Mouse (Mus musculus) gastrocnemius, adult 8-10 months (tissue): ENCODE data around the gene Sub1. TPM values are rescaled to one million over a fixed set of nuclear protein-coding genes. Genes with fewer than 3 reads are reported as not detected.

Experiments used
- DNase-seq, 2 experiments: peaks; one replicate each; pipeline ENCODE4 v3.0.0; 2022; ENCODE audit warnings: low spot score in 2 of 2
- total RNA-seq, 4 experiments: library from RNA; stranded (reverse); gene quantifications; 2 replicates each; pipeline ENCODE4 v1.2.4; 2022

Gene Sub1
- 100 to 1,000 TPM in 3 of 4 experiments, 10 to 100 TPM in 1; 61.6 to 136 (median 107) TPM for total RNA-seq

GRCm38 (mm10) chr15:11996883-11997282 lies at the start of gene Sub1:
Gene Sub1, minus strand, starts transcription at chr15:11996983.
- no peak for DNase-seq

- peak; percentile 5 to 12 for DNase-seq
Measured at GRCm38 (mm10) chr15:12040407-12040710, 43.6 kb upstream of the Sub1 start.

GRCm38 (mm10) chr15:12039671-12040406 lies 43.1 kb upstream of the Sub1 start:
- no peak for DNase-seq

GRCm38 (mm10) chr15:12039256-12039655 lies 42.5 kb upstream of the Sub1 start:
- DNase-seq: no peak

- no peak for DNase-seq
Measured at GRCm38 (mm10) chr15:12037866-12038625, 41.3 kb upstream of the Sub1 start.

GRCm38 (mm10) chr15:12037217-12037616 lies 40.4 kb upstream of the Sub1 start:
- no peak for DNase-seq

GRCm38 (mm10) chr15:12036675-12037074 lies 39.9 kb upstream of the Sub1 start:
- no peak for DNase-seq

- no peak for DNase-seq
Measured at GRCm38 (mm10) chr15:12034317-12034716, 37.5 kb upstream of the Sub1 start.

- DNase-seq: no peak
Measured at GRCm38 (mm10) chr15:12033155-12033554, 36.4 kb upstream of the Sub1 start.

GRCm38 (mm10) chr15:12032512-12032911 lies 35.7 kb upstream of the Sub1 start:
- no peak for DNase-seq

GRCm38 (mm10) chr15:12031861-12032260 lies 35.1 kb upstream of the Sub1 start:
- DNase-seq: no peak

- no peak for DNase-seq
Measured at GRCm38 (mm10) chr15:12030221-12030620, 33.4 kb upstream of the Sub1 start.

- DNase-seq: no peak
Measured at GRCm38 (mm10) chr15:12027807-12028206, 31.0 kb upstream of the Sub1 start.

- no peak for DNase-seq
Measured at GRCm38 (mm10) chr15:12026932-12027450, 30.2 kb upstream of the Sub1 start.

GRCm38 (mm10) chr15:12026026-12026425 lies 29.2 kb upstream of the Sub1 start:
- DNase-seq: no peak

- no peak for DNase-seq
Measured at GRCm38 (mm10) chr15:12025341-12025740, 28.6 kb upstream of the Sub1 start.

- DNase-seq: no peak
Measured at GRCm38 (mm10) chr15:12024791-12025268, 28.0 kb upstream of the Sub1 start.

GRCm38 (mm10) chr15:12019443-12019842 lies 22.7 kb upstream of the Sub1 start:
- no peak for DNase-seq

- DNase-seq: no peak
Measured at GRCm38 (mm10) chr15:12018428-12018757, 21.6 kb upstream of the Sub1 start.

- DNase-seq: no peak
Measured at GRCm38 (mm10) chr15:12017700-12018427, 21.1 kb upstream of the Sub1 start.

GRCm38 (mm10) chr15:12014197-12014905 lies 17.6 kb upstream of the Sub1 start:
- no peak for DNase-seq
